Mouse (Mus musculus) megakaryocyte, adult 5-6 weeks (primary cell): ENCODE data around the gene Foxo1. TPM values are rescaled to one million over a fixed set of nuclear protein-coding genes. Genes with fewer than 3 reads are reported as not detected.

ENCODE experiments used
- ATAC-seq: 2 replicates; pipeline ENCODE4 v1.8.0; 2016; ENCODE audit warnings: mild to moderate bottlenecking, inconsistent platforms; ENCODE audit not compliant: poor library complexity, severe bottlenecking
- total RNA-seq, 2 experiments: library from RNA; stranded (forward) in 1 of 2; stranded (reverse) in 1 of 2; fragments of 153-499, 151-499 nt in 1 of 2; fragments of 221-1000, 200-1000 nt in 1 of 2; gene quantifications; 2 replicates each; pipeline versions ENCODE4 v1.2.3 to v1.2.4; 2015 to 2017

Foxo1 gene
- total RNA-seq, 2 experiments from 2014 or later, result 1.6 to 10.0 TPM

DNA sequence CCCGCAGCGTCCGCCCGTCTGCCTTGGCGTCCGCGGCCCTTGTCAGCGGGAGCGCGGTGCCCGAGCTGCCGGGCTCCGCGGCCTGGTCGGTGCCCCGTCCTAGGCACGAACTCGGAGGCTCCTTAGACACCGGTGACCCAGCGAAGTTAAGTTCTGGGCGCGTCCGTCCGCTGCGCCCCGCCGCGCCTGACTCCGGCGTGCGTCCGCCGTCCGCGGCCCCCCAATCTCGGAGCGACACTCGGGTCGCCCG, 276 bp downstream of the Foxo1 start:
- ATAC-seq, result no peak

DNA sequence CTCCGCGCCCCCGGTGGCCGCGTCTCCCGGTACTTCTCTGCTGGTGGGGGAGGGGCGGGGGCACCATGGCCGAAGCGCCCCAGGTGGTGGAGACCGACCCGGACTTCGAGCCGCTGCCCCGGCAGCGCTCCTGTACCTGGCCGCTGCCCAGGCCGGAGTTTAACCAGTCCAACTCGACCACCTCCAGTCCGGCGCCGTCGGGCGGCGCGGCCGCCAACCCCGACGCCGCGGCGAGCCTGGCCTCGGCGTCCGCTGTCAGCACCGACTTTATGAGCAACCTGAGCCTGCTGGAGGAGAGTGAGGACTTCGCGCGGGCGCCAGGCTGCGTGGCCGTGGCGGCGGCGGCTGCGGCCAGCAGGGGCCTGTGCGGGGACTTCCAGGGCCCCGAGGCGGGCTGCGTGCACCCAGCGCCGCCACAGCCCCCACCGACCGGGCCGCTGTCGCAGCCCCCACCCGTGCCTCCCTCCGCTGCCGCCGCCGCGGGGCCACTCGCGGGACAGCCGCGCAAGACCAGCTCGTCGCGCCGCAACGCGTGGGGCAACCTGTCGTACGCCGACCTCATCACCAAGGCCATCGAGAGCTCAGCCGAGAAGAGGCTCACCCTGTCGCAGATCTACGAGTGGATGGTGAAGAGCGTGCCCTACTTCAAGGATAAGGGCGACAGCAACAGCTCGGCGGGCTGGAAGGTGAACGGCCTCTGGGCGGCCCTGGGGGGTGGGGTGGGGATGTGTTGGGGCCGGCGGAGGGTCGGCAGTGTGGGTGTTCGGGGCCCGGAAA, 789 bp downstream of the Foxo1 start:
- peak; percentile 11; the same call in 1 of the 2 replicates for ATAC-seq

DNA sequence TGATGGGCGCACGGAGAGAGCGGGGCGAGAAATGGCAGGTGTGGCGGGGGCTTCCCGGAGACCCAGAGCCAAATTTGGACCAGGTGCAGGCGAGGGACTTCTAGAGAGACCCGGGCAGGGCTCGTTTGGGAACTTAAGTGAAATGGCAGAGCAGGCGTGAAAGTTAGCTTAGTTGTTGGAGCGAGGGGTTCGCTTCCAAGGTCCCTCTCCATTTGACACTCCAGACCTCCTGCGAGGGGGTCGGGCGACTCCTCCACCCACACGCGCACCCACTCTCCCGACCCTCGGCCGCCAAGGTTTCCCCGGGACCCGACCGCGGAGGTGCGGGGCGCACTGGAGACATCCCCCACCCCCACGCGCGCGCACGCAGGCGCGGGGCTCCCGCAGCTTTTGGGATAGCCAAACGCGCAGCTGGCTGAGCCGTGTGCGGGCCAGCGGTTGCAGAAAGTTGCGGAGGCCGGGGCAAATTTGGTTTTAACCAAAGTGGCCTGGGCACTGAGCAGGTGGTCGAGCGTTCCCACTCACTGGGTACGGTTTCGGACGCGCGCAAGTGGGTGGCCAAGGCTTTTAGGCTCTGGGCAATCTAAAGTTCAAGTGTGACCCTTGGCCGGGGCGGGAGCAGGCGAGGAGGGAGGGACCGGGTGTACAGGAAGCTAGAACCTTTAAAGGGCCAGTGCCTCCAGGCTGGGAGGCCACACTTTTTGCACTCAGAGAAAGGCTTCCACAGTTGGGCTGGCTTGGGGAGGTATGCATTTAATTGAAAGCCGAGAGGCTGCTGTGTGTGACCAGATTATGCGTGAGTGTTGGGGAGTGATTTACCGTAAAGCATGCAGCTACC, 1.6 kb downstream of the Foxo1 start:
- ATAC-seq, result peak; percentile 64

DNA sequence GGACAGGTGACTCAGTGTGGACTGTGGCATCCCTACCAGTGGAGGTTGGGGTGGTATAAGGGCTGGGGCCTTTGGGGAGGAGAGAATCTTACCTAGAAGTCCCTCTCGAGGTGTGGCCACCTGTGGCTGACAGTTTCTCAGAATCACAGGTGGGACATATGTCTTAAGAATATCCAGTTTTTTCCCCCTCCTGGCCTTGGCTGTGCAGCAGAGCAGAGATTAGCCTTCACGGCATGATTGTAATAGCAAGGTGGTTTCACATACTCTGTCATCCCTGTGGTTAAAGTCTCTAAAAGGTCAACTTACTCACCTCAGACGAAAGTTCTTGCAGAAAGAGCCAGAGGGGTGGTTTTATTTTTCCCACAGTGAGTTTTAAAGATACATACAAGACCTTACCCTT, 2.4 kb downstream of the Foxo1 start:
- ATAC-seq, result no peak

DNA sequence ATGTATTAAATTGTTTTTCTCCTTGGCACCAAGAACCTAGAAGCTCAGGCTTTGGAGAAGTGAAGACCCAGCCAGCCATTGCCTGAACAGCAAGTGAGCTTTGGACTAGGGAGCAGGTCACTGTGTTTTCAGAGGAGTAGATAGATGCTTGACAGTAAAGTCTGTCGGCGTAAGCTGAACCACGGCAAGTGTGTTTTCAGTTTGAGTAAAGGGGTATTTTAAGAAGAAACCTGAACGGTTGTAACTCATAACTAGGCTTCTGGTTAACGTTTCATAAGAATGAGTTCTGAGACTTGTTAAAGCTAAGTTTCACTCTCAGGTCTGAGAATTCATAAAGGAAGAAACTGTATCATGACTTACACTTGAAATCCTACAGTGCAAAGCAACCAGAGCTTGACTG, 3.2 kb downstream of the Foxo1 start:
- no peak for ATAC-seq

DNA sequence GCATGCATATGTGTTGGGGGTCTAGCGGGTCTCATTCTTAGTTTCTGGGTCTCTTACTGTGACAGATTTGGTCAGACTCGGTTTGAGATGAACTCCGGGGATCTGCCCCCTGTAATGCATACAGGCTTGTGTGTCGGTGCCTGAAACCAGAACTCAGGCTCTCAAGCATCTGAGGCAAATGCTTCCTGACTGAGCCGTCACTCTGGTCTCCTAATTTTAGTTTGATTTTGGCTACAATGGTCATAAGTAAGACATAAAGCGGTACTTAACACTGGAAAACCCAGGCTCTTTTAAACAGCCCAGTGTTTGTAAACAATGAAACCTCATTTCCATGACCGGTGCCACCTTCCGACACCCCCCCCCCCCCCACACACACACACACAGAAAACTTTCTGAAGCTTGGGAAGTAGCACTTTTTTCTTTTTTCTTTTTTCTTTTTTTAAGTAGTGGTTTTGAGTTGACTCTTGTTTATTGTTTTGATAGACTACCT, 4.3 kb downstream of the Foxo1 start:
- ATAC-seq, result no peak

DNA sequence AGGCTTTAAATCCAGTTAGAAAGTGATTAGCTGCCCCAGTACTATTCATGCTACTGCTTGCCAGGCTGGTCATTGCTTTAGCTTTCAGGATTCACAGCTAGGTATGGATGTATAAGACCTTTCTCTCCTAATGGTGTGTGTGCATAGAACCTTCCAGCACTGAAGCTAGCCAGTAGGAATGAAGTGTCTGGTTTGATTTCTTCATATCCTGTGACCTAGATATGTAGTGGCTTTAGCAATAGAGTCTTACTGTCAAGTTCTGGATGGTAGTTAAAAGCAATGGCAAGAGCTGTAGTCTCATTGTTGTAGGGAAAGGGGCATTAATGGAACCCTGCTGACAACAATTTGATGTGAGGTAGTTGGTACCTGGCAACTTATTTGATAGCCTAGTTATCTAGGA, 6.3 kb downstream of the Foxo1 start:
- no peak for ATAC-seq

DNA sequence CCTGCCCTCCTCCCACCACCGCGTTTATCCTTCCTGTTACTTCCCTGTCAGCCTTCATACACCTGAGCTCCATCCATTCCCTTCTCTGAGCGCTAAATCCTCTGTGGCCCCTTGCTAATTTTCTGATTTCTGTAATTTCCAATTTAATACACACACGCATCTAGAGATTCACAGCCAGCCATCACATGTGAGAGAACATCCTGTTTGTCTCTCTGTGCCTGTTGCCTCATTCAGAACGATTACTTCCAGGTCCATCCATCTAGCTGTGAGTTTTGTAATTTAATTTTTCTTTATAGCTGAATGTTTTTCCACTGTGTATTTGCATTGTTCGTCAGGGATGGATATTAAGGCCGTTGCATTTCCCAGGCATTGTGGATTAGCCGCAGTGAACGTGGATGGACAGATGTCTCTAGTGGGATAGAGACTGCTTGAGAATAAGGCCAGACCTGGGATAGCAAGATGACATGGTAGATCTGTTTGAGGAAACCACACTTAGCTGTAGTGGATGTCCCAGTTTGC, 7.0 kb downstream of the Foxo1 start:
- no peak for ATAC-seq

DNA sequence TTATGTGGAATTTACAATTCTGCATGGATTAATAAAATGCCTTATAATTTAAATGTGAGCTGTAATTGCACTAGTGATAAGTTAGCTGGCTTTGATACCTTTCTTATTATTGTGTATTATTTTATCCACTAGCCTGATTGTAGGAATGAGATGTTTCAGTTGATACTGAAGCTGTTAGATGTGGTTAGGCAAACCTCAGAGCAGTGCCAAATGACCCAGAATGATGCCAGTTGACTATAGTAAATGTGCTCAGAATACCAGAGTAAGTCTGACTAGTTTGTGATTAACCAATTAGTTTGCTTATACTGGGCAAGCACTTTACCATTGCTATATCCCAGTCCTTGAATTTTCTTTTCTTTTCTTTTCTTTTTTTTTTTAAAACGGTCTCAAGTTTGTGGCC, 12.5 kb downstream of the Foxo1 start:
- ATAC-seq, result no peak

DNA sequence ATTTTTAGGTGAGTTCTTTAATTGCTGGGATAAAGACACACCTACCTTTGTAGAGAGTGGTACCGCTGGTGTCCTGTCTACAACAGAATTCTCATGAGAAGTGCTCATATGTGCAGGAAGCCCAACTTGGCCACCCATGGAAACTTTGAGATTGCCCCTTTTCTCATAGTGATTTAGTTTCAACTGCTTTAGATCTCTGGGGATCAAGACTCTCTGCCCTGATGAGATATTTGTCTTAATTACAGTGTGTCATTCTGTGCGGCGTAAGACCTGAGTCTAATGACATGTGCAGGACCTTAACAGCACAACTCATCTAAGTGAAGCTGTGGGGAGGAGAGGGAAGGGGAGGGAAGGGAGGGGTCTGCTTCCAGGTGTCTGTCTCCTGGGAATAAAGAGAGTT, 13.7 kb downstream of the Foxo1 start:
- ATAC-seq, result no peak

DNA sequence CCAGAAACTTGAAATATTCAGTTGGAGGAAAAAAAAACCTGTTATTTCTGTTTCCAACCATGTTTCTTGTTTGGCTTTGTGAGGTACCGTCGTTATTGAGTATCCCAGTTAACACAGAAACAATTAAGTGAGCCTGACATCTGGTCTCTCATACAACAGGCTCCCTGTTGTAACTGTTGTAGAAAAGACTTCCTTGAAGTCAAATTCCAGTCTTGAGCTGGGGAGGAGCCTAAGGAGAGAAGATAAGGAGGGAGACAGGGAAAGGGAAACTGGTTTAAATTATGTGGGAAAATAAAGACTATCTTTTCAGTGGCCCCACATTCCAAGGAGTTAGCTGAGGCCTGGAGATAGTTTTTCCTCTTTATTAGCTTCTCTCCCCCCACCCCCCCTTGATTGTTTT, 14.2 kb downstream of the Foxo1 start:
- no peak for ATAC-seq

DNA sequence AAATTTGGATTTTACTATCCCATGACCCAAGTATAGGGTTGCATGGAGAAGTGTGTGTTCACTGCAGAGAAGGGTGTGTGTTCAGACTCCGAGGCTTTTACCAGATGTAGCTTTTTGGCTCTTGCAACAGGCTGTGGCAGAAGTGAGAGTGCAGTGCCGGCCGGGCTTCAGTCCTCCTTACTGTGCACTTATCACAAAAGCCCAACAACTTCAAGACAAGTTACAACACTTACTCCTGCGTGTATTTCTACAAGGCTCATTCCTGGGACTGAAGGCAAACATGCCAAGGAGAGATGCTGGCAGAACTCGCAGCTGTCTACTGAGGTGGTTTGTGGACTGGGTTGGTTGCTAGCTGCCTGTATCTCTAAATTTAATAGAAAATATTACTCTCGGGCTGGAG, 15.4 kb downstream of the Foxo1 start:
- ATAC-seq, result peak; percentile 35; the same call in 1 of the 2 replicates

DNA sequence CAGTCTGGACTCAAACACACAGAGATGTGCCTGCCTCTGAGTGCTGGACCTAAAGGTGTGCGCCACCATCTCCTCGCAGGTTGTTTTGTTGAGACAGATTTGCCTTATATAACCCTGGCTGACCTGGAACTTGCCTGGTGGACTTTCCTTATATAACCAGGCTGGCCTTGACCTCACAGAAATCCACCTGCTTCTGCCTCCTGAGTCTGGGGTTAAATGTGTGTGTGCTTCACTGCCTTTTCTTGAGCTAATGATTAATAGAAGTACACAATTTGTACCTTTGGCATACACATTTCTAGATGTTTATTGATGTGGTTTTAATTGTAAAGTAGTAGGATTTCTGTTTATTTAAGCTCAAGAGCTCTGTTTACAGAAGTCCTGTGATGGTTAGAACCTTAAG, 22.7 kb downstream of the Foxo1 start:
- ATAC-seq, result no peak

DNA sequence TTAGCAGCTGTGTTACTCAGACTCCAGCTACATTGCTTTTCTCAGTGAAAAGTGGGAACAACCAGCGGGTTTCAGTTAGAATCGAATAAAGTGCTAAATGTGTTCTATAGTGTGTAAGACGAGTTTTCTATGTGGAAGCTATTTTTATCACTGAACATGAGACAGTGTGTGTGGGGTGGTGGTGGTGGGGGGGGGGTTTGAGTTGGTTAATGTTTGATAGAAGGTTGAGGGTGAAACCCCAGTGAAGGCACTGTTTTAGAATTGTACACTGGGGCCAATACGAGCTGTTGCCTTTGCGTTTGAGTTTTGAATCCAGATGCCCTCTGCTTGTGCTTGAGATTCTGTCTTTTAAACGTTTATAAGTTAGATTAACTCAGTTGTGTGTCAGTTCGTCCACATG, 24.4 kb downstream of the Foxo1 start:
- no peak for ATAC-seq

DNA sequence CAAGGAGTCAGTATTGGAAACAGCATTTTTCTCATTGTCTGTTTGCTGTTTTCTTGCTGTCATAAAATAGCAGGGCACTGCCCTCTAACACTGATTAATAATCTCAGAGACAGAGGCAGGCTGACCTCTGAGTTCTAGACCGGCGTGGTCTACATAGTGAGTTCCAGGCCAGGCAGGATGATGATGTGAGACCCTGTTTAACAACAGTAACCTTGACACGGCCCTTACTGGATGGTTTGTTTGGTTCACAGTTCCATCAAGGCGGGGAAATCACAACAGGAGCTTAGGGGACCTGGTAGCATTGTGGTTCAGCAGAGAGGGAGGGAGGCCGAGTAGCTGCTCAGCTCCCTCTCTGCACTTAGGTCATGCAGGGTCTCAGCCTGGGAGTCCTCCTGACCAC, 25.8 kb downstream of the Foxo1 start:
- ATAC-seq, result no peak

DNA sequence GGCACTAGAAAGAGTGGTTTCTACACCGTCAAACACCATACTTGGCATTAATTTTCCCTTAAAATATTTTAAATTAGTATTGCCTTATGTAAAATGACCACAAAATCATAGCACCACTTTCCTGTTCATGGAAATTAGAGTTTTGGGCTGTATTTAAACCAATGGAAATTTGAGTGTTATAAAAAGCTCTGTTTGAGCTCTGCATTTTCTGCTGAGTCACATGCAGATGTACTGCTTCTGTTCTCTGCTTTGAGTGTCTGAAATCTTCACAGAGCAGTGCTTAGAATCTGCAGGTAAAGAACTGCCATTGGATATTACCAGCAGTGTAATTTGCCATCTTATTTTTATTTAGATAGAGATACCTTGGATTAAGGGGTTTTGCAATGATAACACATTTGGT, 27.6 kb downstream of the Foxo1 start:
- ATAC-seq, result no peak

DNA sequence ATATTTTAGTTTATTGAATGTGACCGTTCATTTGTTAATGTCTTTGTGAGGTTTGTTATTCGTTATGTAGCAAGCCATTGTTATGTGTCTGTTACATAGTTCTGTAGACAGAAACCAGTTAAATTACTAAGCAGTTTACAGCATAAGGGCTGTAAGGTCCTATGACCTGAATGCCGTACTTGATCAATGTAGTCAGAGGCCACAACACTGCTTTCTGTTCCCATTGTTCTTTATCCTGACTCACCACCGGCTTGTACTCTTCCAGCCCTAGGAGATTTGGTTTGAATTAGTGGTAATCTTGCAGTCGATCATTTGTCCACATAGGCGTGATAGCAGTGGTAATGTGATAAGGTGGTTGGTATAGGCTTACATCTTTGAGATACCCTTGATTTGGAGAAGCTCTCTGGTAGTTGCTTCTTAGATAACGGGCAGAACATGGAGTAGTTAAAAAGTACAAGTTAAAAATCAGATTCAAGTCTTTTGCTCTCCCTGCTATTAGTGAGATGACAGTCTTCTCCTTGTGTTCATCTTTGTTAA, 28.2 kb downstream of the Foxo1 start:
- ATAC-seq, result no peak

DNA sequence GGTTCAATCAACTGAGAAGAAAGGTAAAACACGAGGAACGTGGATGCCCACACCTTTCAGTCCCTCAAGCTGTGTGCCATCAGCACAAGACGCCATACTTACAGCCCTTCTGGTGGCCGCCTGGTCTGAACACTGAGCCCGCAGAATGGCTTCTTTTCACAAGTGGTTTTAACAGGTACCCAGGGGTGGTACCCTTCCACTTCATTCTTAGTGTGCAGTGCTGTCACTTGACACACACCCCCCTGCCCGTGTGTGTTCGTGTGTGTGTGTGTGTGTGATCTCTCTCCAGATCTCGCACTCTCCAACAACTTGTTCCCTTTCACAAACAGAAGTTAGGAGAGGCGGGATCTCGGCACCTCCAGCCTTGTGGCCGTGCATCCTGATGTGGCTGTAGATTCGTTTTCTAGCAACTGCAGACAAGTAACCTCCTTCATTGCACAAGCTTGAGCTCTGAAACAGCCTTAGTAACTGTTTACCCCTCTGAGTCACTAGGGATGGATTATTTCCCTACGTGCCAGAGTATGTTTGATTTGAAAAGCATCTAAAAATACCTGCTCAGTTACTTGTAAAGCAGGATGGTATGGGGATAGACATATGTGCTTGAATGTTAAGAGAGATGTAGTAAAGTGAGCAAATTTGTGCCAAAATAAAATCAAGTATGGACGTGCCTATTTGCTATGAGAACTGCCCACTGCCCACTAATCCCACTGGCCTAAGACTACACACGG, 29.3 kb downstream of the Foxo1 start:
- peak; percentile 33; the same call in 1 of the 2 replicates for ATAC-seq

DNA sequence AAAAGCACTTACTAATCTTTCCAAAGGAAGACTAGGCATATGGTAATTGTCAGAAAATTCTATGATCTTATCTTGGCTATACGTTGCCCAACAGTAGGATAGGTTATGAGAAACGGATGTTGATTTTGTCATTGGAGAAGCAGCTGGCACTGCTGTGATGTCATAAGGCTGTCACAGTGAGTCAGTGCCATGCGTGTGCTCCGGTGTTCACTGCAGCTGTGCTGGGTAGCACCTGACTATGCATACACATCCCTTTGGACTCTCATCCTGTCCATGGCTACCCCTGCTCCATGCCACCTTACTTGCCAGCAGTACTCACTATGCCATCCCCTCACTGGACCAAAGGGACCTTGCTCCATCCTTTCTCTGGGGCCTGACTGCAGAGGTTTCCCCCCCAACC, 30.5 kb downstream of the Foxo1 start:
- ATAC-seq, result no peak

DNA sequence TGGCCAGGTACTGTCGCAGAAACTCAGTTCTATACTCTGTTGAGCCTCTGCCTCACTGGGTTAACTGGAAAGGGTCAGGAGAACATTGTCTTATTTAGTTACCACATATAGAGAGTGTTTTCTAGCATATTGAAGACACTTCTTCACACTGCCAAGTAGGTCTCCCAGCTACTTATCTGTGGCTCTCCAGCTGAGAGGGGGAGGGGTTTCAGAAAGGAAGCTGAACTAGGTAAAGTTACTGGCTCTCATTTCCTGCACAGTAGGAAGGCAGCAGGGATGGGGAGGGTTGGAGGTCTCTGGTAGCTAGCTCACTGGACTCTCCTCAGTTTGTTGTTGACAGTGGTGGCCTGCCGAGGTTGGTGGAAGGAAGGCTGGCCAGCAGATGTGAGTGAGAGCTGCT, 31.2 kb downstream of the Foxo1 start:
- ATAC-seq, result no peak

DNA sequence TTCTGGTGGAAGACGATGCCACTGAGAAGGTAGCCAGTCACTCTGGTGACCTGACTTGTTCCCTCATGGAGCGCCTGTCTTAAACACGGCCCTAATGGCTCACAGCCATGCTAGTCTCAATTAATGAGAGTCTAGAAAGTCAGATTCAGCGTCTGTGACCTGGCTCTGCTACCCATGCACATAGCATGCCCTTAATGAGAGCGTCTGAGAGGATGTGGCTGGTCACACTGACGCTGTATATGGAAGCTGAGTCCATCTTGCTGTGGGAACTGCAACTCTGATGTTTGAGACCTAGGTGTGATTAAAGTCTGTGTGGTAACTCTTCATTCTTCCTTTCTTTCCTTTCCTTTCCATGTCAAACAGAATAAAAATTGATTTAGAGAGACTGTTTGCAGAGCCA, 32.4 kb downstream of the Foxo1 start:
- ATAC-seq, result no peak
